26 mouse cellular contexts compared by ENCODE assay signal in genomic region chr14:33338684-33339083, GRCm38 (mm10).
DNase-seq lines count a peak whose midpoint lies in the region; ATAC-seq and TF ChIP-seq lines count a peak whose summit lies in the region.
"Had no signal": no experiment of that assay in that cellular context is flagged by ENCODE, and none has a peak within 500 bp of the region (broad histone marks: within the 10 kb centered on the region; RNA-seq: fewer than 3 reads in every experiment).

No protein-coding gene starts in this region.

- no peaks in the 10 kb centered on the region for H3K36me3 ChIP-seq in heart, adult 2 months (ENCODE audit: control insufficient read depth, insufficient read depth, low read length)
- no peaks in the 10 kb centered on the region for H3K36me3 ChIP-seq in lung, postnatal 0 days (ENCODE audit: insufficient read depth, low read length)
- H3K36me3 ChIP-seq in liver, postnatal 0 days (replicated peaks; ENCODE audit: insufficient read depth, low read length) = no peaks in the 10 kb centered on the region
- H3K36me3 ChIP-seq: embryonic facial prominence, embryonic 12.5 days; limb, embryonic 12.5 days; liver, embryonic 13.5 days; neural tube, embryonic 15.5 days had no signal

- DNase-seq in heart, adult 2 months = no peak
- DNase-seq in heart, adult 9 months (ENCODE audit: low spot score in 2 of 2) = no peak
- no peak for DNase-seq in layer of hippocampus, adult 2 months (ENCODE audit: low spot score in 2 of 2)
- no peak for DNase-seq in layer of hippocampus, adult 8-10 months (ENCODE audit: low spot score in 2 of 2)
- DNase-seq in lung, postnatal 0 days (ENCODE audit: low spot score) = no peak
- no peak for DNase-seq in lung, adult 18-20 months
- DNase-seq in liver, postnatal 0 days = no peak
- no peak for DNase-seq in adrenal gland, postnatal 36 days
- DNase-seq: adrenal gland, postnatal 25 days; cerebellum, adult 2 months; cerebellum, postnatal 25 days; embryo, embryonic 11 days; gastrocnemius, adult 2 months; gastrocnemius, postnatal 36 days; kidney, adult 11 months; kidney, postnatal 36 days; layer of hippocampus, adult 9-11 months; liver, embryonic 13.5 days; midbrain, embryonic 14.5 days; retina, postnatal 1 day; right cerebral cortex, postnatal 14 days had no signal

- WGBS in heart, adult 2 months = 66% methylated on average over 5 of the region's 5 CpGs
- 53% methylated on average over 5 of the region's 5 CpGs for WGBS in lung, postnatal 0 days
- 59% methylated on average over 5 of the region's 5 CpGs for WGBS in liver, postnatal 0 days (ENCODE audit: insufficient replicate concordance)

- no peaks in the 10 kb centered on the region for H3K27me3 ChIP-seq in heart, adult 2 months (ENCODE audit: control insufficient read depth, insufficient read depth, low read length)
- no peaks in the 10 kb centered on the region for H3K27me3 ChIP-seq in lung, postnatal 0 days (replicated peaks; ENCODE audit: insufficient read depth, low read length)
- no peaks in the 10 kb centered on the region for H3K27me3 ChIP-seq in liver, postnatal 0 days (ENCODE audit: insufficient read depth, low read length)
- H3K27me3 ChIP-seq: embryonic facial prominence, embryonic 12.5 days; limb, embryonic 12.5 days; liver, embryonic 13.5 days; neural tube, embryonic 15.5 days had no signal

- no peak overlapping the region for H3K4me2 ChIP-seq in lung, postnatal 0 days (replicated peaks; ENCODE audit: low read depth, low read length)
- no peak overlapping the region for H3K4me2 ChIP-seq in liver, postnatal 0 days (ENCODE audit: low read depth, low read length)
- H3K4me2 ChIP-seq: embryonic facial prominence, embryonic 12.5 days; limb, embryonic 12.5 days; liver, embryonic 13.5 days; neural tube, embryonic 15.5 days had no signal

- no peak for TF ChIP-seq POLR2A in heart, adult 2 months (IDR thresholded peaks at IDR 0.05; ENCODE audit: insufficient read depth, low read depth, low read length)

- no peak for TF ChIP-seq EP300 in heart, adult 2 months (IDR thresholded peaks at IDR 0.05; ENCODE audit: insufficient read depth, low read depth, low read length)
- TF ChIP-seq EP300 in lung, postnatal 0 days (IDR thresholded peaks at IDR 0.05) = no peak
- no peak for TF ChIP-seq EP300 in liver, postnatal 0 days (IDR thresholded peaks at IDR 0.05; ENCODE audit: low read depth)

- no peak for ATAC-seq in lung, postnatal 0 days
- ATAC-seq in liver, postnatal 0 days = no peak
- ATAC-seq: forebrain, embryonic 14.5 days had no signal

- no peak overlapping the region for H3K9ac ChIP-seq in heart, adult 2 months (ENCODE audit: low read depth, low read length)
- no peak overlapping the region for H3K9ac ChIP-seq in lung, postnatal 0 days (replicated peaks; ENCODE audit: low read depth)
- H3K9ac ChIP-seq in liver, postnatal 0 days (replicated peaks) = no peak overlapping the region
- H3K9ac ChIP-seq: embryonic facial prominence, embryonic 12.5 days; limb, embryonic 12.5 days; liver, embryonic 13.5 days; neural tube, embryonic 15.5 days had no signal

- no peak overlapping the region for H3K27ac ChIP-seq in heart, adult 2 months
- H3K27ac ChIP-seq in layer of hippocampus, adult 2 months = no peak overlapping the region
- no peak overlapping the region for H3K27ac ChIP-seq in lung, postnatal 0 days (ENCODE audit: low read length)
- H3K27ac ChIP-seq in liver, postnatal 0 days (ENCODE audit: low read depth) = no peak overlapping the region
- H3K27ac ChIP-seq: embryonic facial prominence, embryonic 12.5 days; gastrocnemius, adult 2 months; limb, embryonic 12.5 days; liver, embryonic 13.5 days; macrophage; neural tube, embryonic 15.5 days had no signal

- no peaks in the 10 kb centered on the region for H3K4me1 ChIP-seq in heart, adult 2 months (ENCODE audit: control insufficient read depth, insufficient read depth, low read length)
- H3K4me1 ChIP-seq in lung, postnatal 0 days (ENCODE audit: insufficient read depth, low read depth, low read length) = no peaks in the 10 kb centered on the region; the same call in 1 of the 2 replicates
- H3K4me1 ChIP-seq in liver, postnatal 0 days (ENCODE audit: insufficient read depth) = no peaks in the 10 kb centered on the region
- H3K4me1 ChIP-seq: embryonic facial prominence, embryonic 12.5 days; liver, embryonic 13.5 days; neural tube, embryonic 15.5 days had no signal

- H3K9me3 ChIP-seq in lung, postnatal 0 days (ENCODE audit: low read length) = no peaks in the 10 kb centered on the region
- no peaks in the 10 kb centered on the region for H3K9me3 ChIP-seq in liver, postnatal 0 days (ENCODE audit: low read length)
- H3K9me3 ChIP-seq: embryonic facial prominence, embryonic 12.5 days; limb, embryonic 12.5 days; liver, embryonic 13.5 days; neural tube, embryonic 15.5 days had no signal

- no peaks in the 10 kb centered on the region for H3K79me2 ChIP-seq in heart, adult 2 months (replicated peaks; ENCODE audit: control insufficient read depth, insufficient read depth, low read length)

- peak; percentile 38 for TF ChIP-seq CTCF in heart, adult 2 months (IDR thresholded peaks at IDR 0.05)
- peak; percentile 62 for TF ChIP-seq CTCF in layer of hippocampus, adult 2 months (conservative IDR thresholded peaks at IDR 0.05)
- peak; percentile 58 for TF ChIP-seq CTCF in lung, postnatal 0 days (IDR thresholded peaks at IDR 0.05)
- TF ChIP-seq CTCF in liver, postnatal 0 days (IDR thresholded peaks at IDR 0.05; ENCODE audit: low read depth) = peak; percentile 32

- intact Hi-C loops in heart, adult 2 months (cut with DNase I) = no loop called here

- H3K4me3 ChIP-seq in heart, adult 2 months = no peak overlapping the region
- H3K4me3 ChIP-seq in layer of hippocampus, adult 2 months = no peak overlapping the region
- H3K4me3 ChIP-seq in lung, postnatal 0 days (ENCODE audit: low read depth, low read length) = no peak overlapping the region
- H3K4me3 ChIP-seq in liver, postnatal 0 days (ENCODE audit: low read depth, low read length) = no peak overlapping the region
- H3K4me3 ChIP-seq: embryonic facial prominence, embryonic 12.5 days; gastrocnemius, adult 2 months; limb, embryonic 12.5 days; liver, embryonic 13.5 days; neural tube, embryonic 15.5 days had no signal
